In genomic region chr1:20761411-20761810, GRCm38 (mm10) we compare ENCODE assay signal across 31 mouse cellular contexts. TPM values are rescaled to one million over a fixed set of nuclear protein-coding genes. Genes with fewer than 3 reads are reported as not detected.
DNase-seq lines count a peak whose midpoint lies in the region; ATAC-seq and TF ChIP-seq lines count a peak whose summit lies in the region.
"Had no signal": no experiment of that assay in that cellular context is flagged by ENCODE, and none has a peak within 500 bp of the region (broad histone marks: within the 10 kb centered on the region; RNA-seq: fewer than 3 reads in every experiment).

No protein-coding gene starts in this region.

- WGBS in forebrain, embryonic 14.5 days, result 23% methylated on average over 4 of the region's 4 CpGs
- WGBS in forebrain, embryonic 15.5 days, result 33% methylated on average over 4 of the region's 4 CpGs

- peak; percentile 6 for DNase-seq in forebrain, embryonic 14.5 days (ENCODE audit: low spot score)
- DNase-seq in R1 (ENCODE audit: low read depth, low spot score), result peak; percentile 78
- no peak for DNase-seq in cerebellum, adult 11-12 months
- DNase-seq: adrenal gland, adult 2 months; adrenal gland, postnatal 14 days; B cell, adult 2 months; cerebellum, adult 18-20 months; cerebellum, adult 9-10 months; cerebellum, postnatal 14 days; gastrocnemius, postnatal 10 days; gastrocnemius, postnatal 36 days; heart, adult 2 months; heart, postnatal 14 days; heart, postnatal 4 days; kidney, adult 2 months had no signal

- H3K4me2 ChIP-seq in forebrain, embryonic 14.5 days (ENCODE audit: low read length), result no peak overlapping the region
- no peak overlapping the region for H3K4me2 ChIP-seq in forebrain, embryonic 15.5 days (replicated peaks)
- H3K4me2 ChIP-seq: forebrain, embryonic 13.5 days; heart, embryonic 13.5 days; hindbrain, embryonic 14.5 days had no signal

- H3K4me3 ChIP-seq in forebrain, embryonic 14.5 days (ENCODE audit: low read depth, low read length), result no peak overlapping the region
- H3K4me3 ChIP-seq in forebrain, embryonic 15.5 days, result no peak overlapping the region
- H3K4me3 ChIP-seq in ES-Bruce4 (ENCODE audit: low read depth, low read length), result no peak overlapping the region
- H3K4me3 ChIP-seq: forebrain, embryonic 10.5 days; forebrain, embryonic 13.5 days; heart, adult 2 months; heart, embryonic 10.5 days; heart, embryonic 13.5 days had no signal

- no peaks in the 10 kb centered on the region for H3K36me3 ChIP-seq in forebrain, embryonic 14.5 days (ENCODE audit: control insufficient read depth, insufficient read depth, low read length)
- no peaks in the 10 kb centered on the region for H3K36me3 ChIP-seq in forebrain, embryonic 15.5 days
- no peaks in the 10 kb centered on the region for H3K36me3 ChIP-seq in ES-Bruce4 (ENCODE audit: control insufficient read depth, insufficient read depth, low read length, poor library complexity, severe bottlenecking)
- H3K36me3 ChIP-seq: forebrain, embryonic 10.5 days; heart, embryonic 10.5 days; heart, embryonic 13.5 days had no signal

- no peaks in the 10 kb centered on the region for H3K9me3 ChIP-seq in forebrain, embryonic 14.5 days (replicated peaks; ENCODE audit: control insufficient read depth, low read length)
- H3K9me3 ChIP-seq in forebrain, embryonic 15.5 days, result no peaks in the 10 kb centered on the region
- H3K9me3 ChIP-seq in ES-Bruce4 (replicated peaks; ENCODE audit: control insufficient read depth, insufficient read depth, low read length, poor library complexity, severe bottlenecking), result no peaks in the 10 kb centered on the region
- H3K9me3 ChIP-seq: forebrain, embryonic 10.5 days; forebrain, embryonic 13.5 days; heart, embryonic 10.5 days; heart, embryonic 13.5 days had no signal

- TF ChIP-seq EP300 in ES-Bruce4 (IDR thresholded peaks at IDR 0.05; ENCODE audit: insufficient read depth, low read depth, low read length), result peak; percentile 61; the same call in 1 of the 2 replicates

- no peak for TF ChIP-seq CTCF in ES-Bruce4 (IDR thresholded peaks at IDR 0.05; ENCODE audit: low read depth, low read length)

- TF ChIP-seq POLR2A in ES-Bruce4 (IDR thresholded peaks at IDR 0.05; ENCODE audit: insufficient read depth, low read length), result no peak

- no peak overlapping the region for H3K9ac ChIP-seq in forebrain, embryonic 14.5 days (ENCODE audit: low read length)
- no peak overlapping the region for H3K9ac ChIP-seq in forebrain, embryonic 15.5 days (replicated peaks)
- H3K9ac ChIP-seq in ES-Bruce4 (ENCODE audit: low read depth, poor library complexity, severe bottlenecking), result no peak overlapping the region
- H3K9ac ChIP-seq: forebrain, embryonic 13.5 days; heart, embryonic 13.5 days; hindbrain, embryonic 14.5 days had no signal

- H3K27ac ChIP-seq in forebrain, embryonic 14.5 days (ENCODE audit: low read depth, low read length), result no peak overlapping the region
- H3K27ac ChIP-seq in forebrain, embryonic 15.5 days (replicated peaks), result no peak overlapping the region
- H3K27ac ChIP-seq in ES-Bruce4 (ENCODE audit: insufficient read depth, low read length), result peak overlapping the region; percentile 54; the same call in 1 of the 2 replicates
- H3K27ac ChIP-seq: forebrain, embryonic 10.5 days; forebrain, embryonic 13.5 days; heart, adult 2 months; heart, embryonic 10.5 days; heart, embryonic 13.5 days; hindbrain, embryonic 14.5 days; hindbrain, postnatal 0 days had no signal

- no peaks in the 10 kb centered on the region for H3K4me1 ChIP-seq in forebrain, embryonic 14.5 days (ENCODE audit: control insufficient read depth, insufficient read depth, low read length)
- no peaks in the 10 kb centered on the region for H3K4me1 ChIP-seq in forebrain, embryonic 15.5 days
- peaks cover 9% of the 10 kb centered on the region for H3K4me1 ChIP-seq in ES-Bruce4 (ENCODE audit: control insufficient read depth, insufficient read depth, low read length)
- H3K4me1 ChIP-seq: heart, embryonic 10.5 days; heart, embryonic 13.5 days had no signal

- no peaks in the 10 kb centered on the region for H3K27me3 ChIP-seq in forebrain, embryonic 14.5 days (replicated peaks; ENCODE audit: control insufficient read depth, insufficient read depth, low read length)
- H3K27me3 ChIP-seq in forebrain, embryonic 15.5 days, result no peaks in the 10 kb centered on the region
- no peaks in the 10 kb centered on the region for H3K27me3 ChIP-seq in ES-Bruce4 (ENCODE audit: control insufficient read depth, insufficient read depth, low read length, poor library complexity, severe bottlenecking)
- H3K27me3 ChIP-seq: forebrain, embryonic 13.5 days; heart, embryonic 13.5 days had no signal

- no peak for ATAC-seq in forebrain, embryonic 14.5 days
- no peak for ATAC-seq in forebrain, embryonic 15.5 days (replicated peaks)
- no peak for ATAC-seq in frontal cortex, adult (ENCODE audit: low TSS enrichment)
- no peak for ATAC-seq in CD4-positive, CD25-positive, alpha-beta regulatory T cell, adult 4 months
- ATAC-seq: forebrain, embryonic 13.5 days; hindbrain, postnatal 0 days; inflammation-experienced regulatory T-cells, adult 6 months; intestine, embryonic 16.5 days had no signal

RNA-seq across cellular contexts. Expression of gene Il17f, which starts 29.0 kb away (rescaled TPM):
- polyA plus RNA-seq in forebrain, embryonic 14.5 days (2014; fragmentation: Nextera tagmentation; extraction: Ambion mirVana), result not detected in 2 replicates
- polyA plus RNA-seq in forebrain, embryonic 15.5 days (2015; fragmentation: Nextera tagmentation; extraction: Ambion mirVana), result not detected in 2 replicates
- 2.2 and 4.2 TPM in 2 replicates for polyA plus RNA-seq in ES-Bruce4 (2011; ENCODE audit: insufficient read depth, insufficient read length, low read depth, missing spikeins)
- under 1 TPM in 1 of 2 experiments, not detected in 1; 0.35 TPM for polyA plus RNA-seq in CD4-positive, CD25-positive, alpha-beta regulatory T cell, adult 4 months (2017; shearing (Covaris generic))
- polyA plus RNA-seq: adrenal gland, adult 2 months; embryonic facial prominence, embryonic 11.5 days; embryonic facial prominence, embryonic 14.5 days; heart, adult 2 months; heart, embryonic 10.5 days; heart, embryonic 13.5 days; hindbrain, embryonic 11.5 days; hindbrain, embryonic 14.5 days; intestine, embryonic 16.5 days had no signal

RNA-seq across cellular contexts. Expression of gene Il17a, which starts 30.7 kb away (rescaled TPM):
- not detected in 2 replicates for polyA plus RNA-seq in forebrain, embryonic 14.5 days (2014; fragmentation: Nextera tagmentation; extraction: Ambion mirVana)
- polyA plus RNA-seq in forebrain, embryonic 15.5 days (2015; fragmentation: Nextera tagmentation; extraction: Ambion mirVana), result not detected in 2 replicates
- not detected in 2 replicates for polyA plus RNA-seq in ES-Bruce4 (2011; ENCODE audit: insufficient read depth, insufficient read length, low read depth, missing spikeins)
- polyA plus RNA-seq in CD4-positive, CD25-positive, alpha-beta regulatory T cell, adult 4 months (2017; shearing (Covaris generic)), result not detected
- polyA plus RNA-seq: adrenal gland, adult 2 months; embryonic facial prominence, embryonic 11.5 days; embryonic facial prominence, embryonic 14.5 days; forebrain, embryonic 10.5 days; forebrain, embryonic 13.5 days; heart, adult 2 months; heart, embryonic 10.5 days; heart, embryonic 13.5 days; heart, embryonic 16.5 days; hindbrain, embryonic 11.5 days; hindbrain, embryonic 14.5 days; hindbrain, postnatal 0 days; intestine, embryonic 16.5 days; kidney, adult 2 months had no signal

RNA-seq across cellular contexts. Expression of gene Mcm3, which starts 58.7 kb away (rescaled TPM):
- 64.0 and 79.4 TPM in 2 replicates for polyA plus RNA-seq in forebrain, embryonic 14.5 days (2014; fragmentation: Nextera tagmentation; extraction: Ambion mirVana)
- polyA plus RNA-seq in forebrain, embryonic 15.5 days (2015; fragmentation: Nextera tagmentation; extraction: Ambion mirVana), result 51.8 and 59.7 TPM in 2 replicates
- 178 and 187 TPM in 2 replicates for polyA plus RNA-seq in ES-Bruce4 (2011; ENCODE audit: insufficient read depth, insufficient read length, low read depth, missing spikeins)
- 10 to 100 TPM; 46.3 to 81.6 TPM for polyA plus RNA-seq in CD4-positive, CD25-positive, alpha-beta regulatory T cell, adult 4 months (2017; shearing (Covaris generic))
